Mouse (Mus musculus) liver, embryonic 14.5 days (tissue): Measurements from ENCODE around the gene Clybl.

ENCODE experiments used
- CTCF ChIP-seq: IDR thresholded peaks from 2 replicates; pipeline ENCODE4 v1.5.1; 2016; ENCODE audit warnings: antibody characterized with exemption, low read depth, control low read depth
- EP300 ChIP-seq: IDR thresholded peaks from 2 replicates; pipeline ENCODE4 v1.6.1; 2016; ENCODE audit warnings: antibody characterized with exemption, low read depth

GRCm38 (mm10) chr14:122160916-122161315 lies 20.6 kb upstream of the Clybl start:
- no peak for TF ChIP-seq CTCF
- no peak for TF ChIP-seq EP300
